Mouse (Mus musculus) stomach, embryonic 14.5 days (tissue): ENCODE measurements around the gene Mief1. TPM values are rescaled to one million over a fixed set of nuclear protein-coding genes. Genes with fewer than 3 reads are reported as not detected.

Source experiments
- ATAC-seq: fragments of 200-750 bp; cut with Nextera tagmentation; 2 replicates; pipeline ENCODE4 v1.8.0; 2017; ENCODE audit warnings: low read depth, moderate TSS enrichment; ENCODE audit not compliant: insufficient number of reproducible peaks, insufficient read depth, low FRiP score
- H3K27ac ChIP-seq: fragments of 300-500 bp; sonication (generic); 2 replicates; pipeline ENCODE4 v1.5.1; 2014; ENCODE audit warnings: mild to moderate bottlenecking, low read length, moderate library complexity, mixed read lengths
- H3K27me3 ChIP-seq: fragments of 300-500 bp; sonication (generic); 2 replicates; pipeline ENCODE4 v1.6.1; 2014; ENCODE audit warnings: low read length, control low read depth, mixed read lengths; ENCODE audit not compliant: control insufficient read depth, insufficient read depth
- H3K36me3 ChIP-seq: fragments of 300-500 bp; sonication (generic); 2 replicates; pipeline ENCODE4 v1.6.1; 2014; ENCODE audit warnings: mild to moderate bottlenecking, control low read depth, low read length, moderate library complexity, mixed read lengths; ENCODE audit not compliant: control insufficient read depth, insufficient read depth
- H3K4me1 ChIP-seq: fragments of 300-500 bp; sonication (generic); 2 replicates; pipeline ENCODE4 v1.6.1; 2014; ENCODE audit warnings: low read length, control low read depth, mixed read lengths; ENCODE audit not compliant: control insufficient read depth, insufficient read depth
- H3K4me2 ChIP-seq: fragments of 300-500 bp; sonication (generic); replicated peaks from 2 replicates; pipeline ENCODE4 v1.6.1; 2014; ENCODE audit warnings: low read depth, low read length, control low read depth
- H3K4me3 ChIP-seq: fragments of 300-500 bp; sonication (generic); 2 replicates; pipeline ENCODE4 v1.5.1; 2014; ENCODE audit warnings: low read depth, low read length, control low read depth
- H3K9ac ChIP-seq: fragments of 300-500 bp; sonication (generic); replicated peaks from 2 replicates; pipeline ENCODE4 v1.6.1; 2014; ENCODE audit warnings: low read depth, mild to moderate bottlenecking, control low read depth, low read length, moderate library complexity, mixed read lengths
- H3K9me3 ChIP-seq: fragments of 300-500 bp; sonication (generic); 2 replicates; pipeline ENCODE4 v1.6.1; 2016; ENCODE audit warnings: low read depth, low read length, control low read depth; ENCODE audit not compliant: control insufficient read depth
- WGBS: fragments of 180-500 bp; shearing (Covaris S2); extraction: QIAGEN DNeasy Blood & Tissue Kit; methylation state at CpG from one replicate; pipeline ENCODE4 v1.1.7; 2014; 5-methylcytosine and 5-hydroxymethylcytosine counted together
- polyA plus RNA-seq: library from polyadenylated mRNA; unstranded; fragments of >200 nt; fragmentation: Nextera tagmentation; extraction: Ambion mirVana; gene quantifications from 2 replicates; pipeline ENCODE4 v1.2.1, GENCODE M21; 2014

Gene Mief1
- polyA plus RNA-seq, 1 experiment from 2014 or later, result 34.5 TPM

- H3K27ac ChIP-seq, result no peak overlapping the region
- H3K36me3 ChIP-seq, result no peaks in the 10 kb centered on the region
- no peak for ATAC-seq
- no peak overlapping the region for H3K4me3 ChIP-seq
- H3K4me1 ChIP-seq, result no peaks in the 10 kb centered on the region
- no peaks in the 10 kb centered on the region for H3K9me3 ChIP-seq
- H3K9ac ChIP-seq, result no peak overlapping the region
- 22% methylated on average over 6 of the region's 6 CpGs for WGBS
- H3K4me2 ChIP-seq, result no peak overlapping the region
- no peaks in the 10 kb centered on the region for H3K27me3 ChIP-seq
These were observed 46.8 kb downstream of the Mief1 start for GRCm38 (mm10) chr15:80280646-80281045.

- ATAC-seq, result no peak
- WGBS, result under 1% methylated on average over 50 of the region's 50 CpGs
- no peaks in the 10 kb centered on the region for H3K36me3 ChIP-seq
- H3K27ac ChIP-seq, result no peak within 1 kb of the TSS
- peak within 1 kb of the TSS; percentile 90 for H3K4me2 ChIP-seq
- H3K9me3 ChIP-seq, result no peaks in the 10 kb centered on the region
- peak within 1 kb of the TSS; percentile 36 for H3K4me3 ChIP-seq
- peaks cover 34% of the 10 kb centered on the region for H3K27me3 ChIP-seq
- H3K4me1 ChIP-seq, result no peaks in the 10 kb centered on the region
- H3K9ac ChIP-seq, result no peak within 1 kb of the TSS
These were observed 53.1 kb downstream of the Mief1 start, which contains the start of gene Cacna1i for GRCm38 (mm10) chr15:80286851-80287415. TSS of gene Cacna1i (plus strand) at chr15:80287238.

DNA sequence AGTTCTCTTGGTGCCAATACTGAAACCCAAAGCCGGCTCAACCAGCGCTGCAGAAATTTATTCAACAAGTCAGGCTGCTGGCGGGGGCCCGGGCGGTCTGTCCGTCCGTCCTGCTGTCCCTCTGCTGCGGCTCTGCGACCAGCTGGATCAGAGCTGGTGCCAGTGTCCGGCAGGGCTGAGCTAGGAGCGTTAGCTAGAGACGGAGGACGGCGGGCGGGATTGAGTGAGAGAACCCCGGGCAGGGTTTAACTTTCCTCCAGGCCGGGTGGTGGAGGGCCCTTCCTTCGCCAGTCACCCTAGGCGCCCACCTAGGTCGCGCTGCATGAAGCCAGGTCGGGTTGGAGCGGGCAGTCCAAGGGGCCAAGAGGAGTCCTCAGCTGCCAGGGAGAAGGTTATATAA, 54.2 kb downstream of the Mief1 start:
- H3K4me2 ChIP-seq, result peak overlapping the region; percentile 90
- peak overlapping the region; percentile 36 for H3K4me3 ChIP-seq
- H3K27ac ChIP-seq, result no peak overlapping the region
- no peak overlapping the region for H3K9ac ChIP-seq
- no peaks in the 10 kb centered on the region for H3K9me3 ChIP-seq
- ATAC-seq, result no peak
- 5% methylated on average over 23 of the region's 23 CpGs for WGBS
- H3K4me1 ChIP-seq, result no peaks in the 10 kb centered on the region
- H3K27me3 ChIP-seq, result peaks cover 34% of the 10 kb centered on the region
- H3K36me3 ChIP-seq, result no peaks in the 10 kb centered on the region

- H3K9ac ChIP-seq, result no peak overlapping the region
- 0 out of 2 replicates have a peak, but pooled peaks have one; percentile 18 for ATAC-seq
- H3K27ac ChIP-seq, result no peak overlapping the region
- peaks cover 34% of the 10 kb centered on the region for H3K27me3 ChIP-seq
- H3K4me2 ChIP-seq, result no peak overlapping the region
- 8% methylated on average over 10 of the region's 10 CpGs for WGBS
- no peaks in the 10 kb centered on the region for H3K4me1 ChIP-seq
- no peaks in the 10 kb centered on the region for H3K9me3 ChIP-seq
- H3K4me3 ChIP-seq, result no peak overlapping the region
- no peaks in the 10 kb centered on the region for H3K36me3 ChIP-seq
These were observed 55.6 kb downstream of the Mief1 start for GRCm38 (mm10) chr15:80289436-80289835.

GRCm38 (mm10) chr15:80297146-80297545, 63.3 kb downstream of the Mief1 start:
- H3K27me3 ChIP-seq, result no peaks in the 10 kb centered on the region
- no peaks in the 10 kb centered on the region for H3K9me3 ChIP-seq
- no peak overlapping the region for H3K27ac ChIP-seq
- no peak overlapping the region for H3K4me3 ChIP-seq
- ATAC-seq, result no peak
- WGBS, result 95% methylated on average over 1 of the region's 1 CpGs
- H3K4me1 ChIP-seq, result no peaks in the 10 kb centered on the region
- no peak overlapping the region for H3K4me2 ChIP-seq
- no peak overlapping the region for H3K9ac ChIP-seq
- no peaks in the 10 kb centered on the region for H3K36me3 ChIP-seq

Other genes starting within 250 kb of the Mief1 start
- gene Pdgfb, start 219.0 kb upstream of the Mief1 start, polyA plus RNA-seq, result 5.0 and 6.2 TPM in 2 replicates
- gene Syngr1, start 142.7 kb upstream of the Mief1 start, polyA plus RNA-seq, result 32.3 and 38.8 TPM in 2 replicates
- gene Rpl3, start 142.2 kb upstream of the Mief1 start, polyA plus RNA-seq, result 1,379 and 1,439 TPM in 2 replicates
- 32.2 and 34.9 TPM in 2 replicates for gene Tab1, start 100.9 kb upstream of the Mief1 start, polyA plus RNA-seq
- 12.8 and 13.7 TPM in 2 replicates for gene Mgat3, start 60.3 kb upstream of the Mief1 start, polyA plus RNA-seq
- gene AC140267.1, start 1.8 kb downstream of the Mief1 start, polyA plus RNA-seq, result not detected in 2 replicates
- 114 and 127 TPM in 2 replicates for gene Atf4, start 21.2 kb downstream of the Mief1 start, polyA plus RNA-seq
- 53.4 and 61.8 TPM in 2 replicates for gene Rps19bp1, start 30.3 kb downstream of the Mief1 start, polyA plus RNA-seq
- gene Cacna1i, start 53.2 kb downstream of the Mief1 start, polyA plus RNA-seq, result not detected in 2 replicates